Mouse (Mus musculus) embryo, embryonic 9.5 days (tissue): ENCODE results near the gene Srsf9.
A peak's percentile ranks its signal among the peaks of the same experiment; 100 is the strongest.
"Not testable (repeated sequence)": the region's sequence is repeated elsewhere in the genome, so short reads cannot be mapped to it uniquely, and the experiment has no call there.

Source experiments
- DNase-seq: peaks from one replicate; pipeline ENCODE4 v3.0.0-alpha.2; 2017; ENCODE audit errors: extremely low spot score

Srsf9 gene

GRCm38 (mm10) chr5:115373441-115374203 is 46.6 kb downstream of the Srsf9 start:
- DNase-seq: peak; percentile 82

GRCm38 (mm10) chr5:115374204-115374820 is 47.3 kb downstream of the Srsf9 start:
- DNase-seq: no peak

- no peak for DNase-seq
These were observed 48.5 kb downstream of the Srsf9 start for GRCm38 (mm10) chr5:115375436-115375835.

- not testable (repeated sequence) for DNase-seq
These were observed 51.9 kb downstream of the Srsf9 start for GRCm38 (mm10) chr5:115378882-115379281.
